Mouse (Mus musculus): ENCODE results near the gene Defb36. TPM values are rescaled to one million over a fixed set of nuclear protein-coding genes. Genes with fewer than 3 reads are reported as not detected.

The Defb36 gene
- polyA plus RNA-seq, 1 experiment from 2014 or later = not detected

DNA sequence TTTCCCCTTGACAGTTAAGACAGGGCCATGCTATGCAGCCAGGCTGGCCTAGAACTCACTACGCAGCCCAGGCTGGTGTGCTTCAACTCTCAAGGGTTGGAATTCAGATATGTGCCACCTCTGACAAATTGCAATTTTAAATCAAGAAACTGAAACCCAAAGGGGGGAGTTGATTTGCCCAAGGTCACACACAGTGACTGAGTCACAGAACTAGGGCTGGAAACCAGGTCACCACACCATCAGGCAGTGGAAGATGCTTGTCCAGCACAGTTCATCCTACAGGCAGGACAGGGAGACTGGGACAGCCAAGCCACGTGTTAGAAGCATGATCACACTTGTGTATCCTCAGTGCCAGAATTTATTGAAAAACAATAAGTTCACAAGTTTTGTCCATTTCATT lies 20.4 kb downstream of the Defb36 start:
- no peak overlapping the region for H3K4me3 ChIP-seq (ENCODE audit: low read depth, low read length)
- H3K4me2 ChIP-seq (replicated peaks; ENCODE audit: low read depth, low read length) = no peak overlapping the region
- no peak overlapping the region for H3K27ac ChIP-seq (ENCODE audit: low read length)
- H3K4me1 ChIP-seq (ENCODE audit: insufficient read depth, low read depth, low read length) = no peaks in the 10 kb centered on the region
- no peaks in the 10 kb centered on the region for H3K36me3 ChIP-seq (ENCODE audit: insufficient read depth, low read length)
- no peaks in the 10 kb centered on the region for H3K27me3 ChIP-seq (replicated peaks; ENCODE audit: insufficient read depth, low read length)
- 85% methylated on average over 2 of the region's 2 CpGs for WGBS
- DNase-seq (ENCODE audit: low spot score) (no peak), ATAC-seq (no peak)
- H3K9me3 ChIP-seq (ENCODE audit: low read length) = no peaks in the 10 kb centered on the region
- no peak overlapping the region for H3K9ac ChIP-seq (replicated peaks; ENCODE audit: low read depth)
- no peak for TF ChIP-seq EP300 (IDR thresholded peaks at IDR 0.05)
- TF ChIP-seq CTCF (IDR thresholded peaks at IDR 0.05) = no peak

DNA sequence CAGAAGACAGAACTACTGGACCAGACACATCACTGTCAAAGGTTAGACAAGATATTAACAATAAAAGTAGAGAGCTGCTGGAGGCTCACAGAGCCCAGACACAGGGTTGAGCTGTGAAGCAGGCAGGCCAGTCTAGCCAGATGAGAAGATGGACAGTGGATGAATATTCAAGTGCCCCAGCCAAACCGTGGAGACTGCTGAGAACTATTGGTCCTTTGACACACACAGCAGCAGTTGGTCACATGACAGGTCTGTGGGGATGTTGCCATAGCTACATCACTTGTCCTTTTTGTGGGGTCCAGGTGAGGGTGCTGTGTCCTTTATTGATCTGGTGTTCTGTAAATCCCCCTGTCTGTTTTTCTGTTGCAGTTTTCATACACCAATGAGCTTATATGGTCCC lies 21.1 kb downstream of the Defb36 start:
- Histone ChIP-seq H3K4me3 (ENCODE audit: low read depth, low read length) (no peak overlapping the region), H3K4me2 (replicated peaks; ENCODE audit: low read depth, low read length) (no peak overlapping the region), H3K27ac (ENCODE audit: low read length) (no peak overlapping the region), H3K27me3 (replicated peaks; ENCODE audit: insufficient read depth, low read length) (no peaks in the 10 kb centered on the region), H3K9me3 (ENCODE audit: low read length) (no peaks in the 10 kb centered on the region), H3K9ac (replicated peaks; ENCODE audit: low read depth) (no peak overlapping the region), H3K36me3 (ENCODE audit: insufficient read depth, low read length) (no peaks in the 10 kb centered on the region), H3K4me1 (ENCODE audit: insufficient read depth, low read depth, low read length) (no peaks in the 10 kb centered on the region)
- TF ChIP-seq EP300 (IDR thresholded peaks at IDR 0.05) = no peak
- no peak for TF ChIP-seq CTCF (IDR thresholded peaks at IDR 0.05)
- ATAC-seq (no peak), DNase-seq (ENCODE audit: low spot score) (no peak)
- 13% methylated on average over 1 of the region's 1 CpGs for WGBS

DNA sequence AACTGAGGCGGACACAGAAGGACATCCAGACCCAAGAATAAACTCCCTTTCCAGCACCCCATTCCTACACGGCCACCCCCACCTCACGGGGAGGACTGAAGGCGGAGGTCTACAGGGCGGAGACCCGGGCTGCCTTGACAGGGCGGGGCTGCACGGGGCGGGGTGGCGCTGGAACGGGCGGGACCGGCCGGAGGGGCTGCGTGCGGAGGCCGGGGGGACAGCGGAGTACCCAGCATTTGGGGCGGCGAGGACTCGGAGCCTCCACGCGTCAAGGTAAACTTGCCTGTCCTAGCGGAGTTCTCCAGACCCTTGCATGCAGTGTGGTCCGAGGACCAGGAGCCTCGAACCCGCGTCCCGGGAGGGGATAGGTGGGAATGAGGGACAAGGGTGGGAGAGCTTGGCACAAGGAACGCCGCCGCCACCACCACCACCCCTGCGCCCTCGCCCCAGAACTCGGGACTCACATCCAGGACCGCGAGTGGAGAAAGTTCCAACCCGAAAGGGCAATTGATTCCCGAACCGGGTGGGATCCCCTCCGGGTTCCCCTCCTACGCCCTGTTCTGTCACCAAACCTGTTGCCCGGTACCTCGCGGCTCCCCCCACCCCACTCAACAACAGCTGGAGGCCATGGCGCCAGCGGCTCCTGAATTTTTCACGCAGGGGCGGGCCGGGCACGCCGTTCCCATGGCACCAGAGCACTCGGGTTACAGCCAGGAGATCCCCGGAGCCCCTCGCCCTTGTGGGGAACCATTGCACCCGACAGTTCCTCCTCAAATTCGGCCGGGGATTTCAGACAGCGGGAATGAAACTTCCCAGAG lies 22.9 kb downstream of the Defb36 start, which contains the start of gene Rem1:
TSS of gene Rem1 (plus strand) at position 178 of the 818 bp plus-strand sequence.
- Histone ChIP-seq H3K4me1 (ENCODE audit: insufficient read depth, low read depth, low read length) (no peaks in the 10 kb centered on the region), H3K27me3 (replicated peaks; ENCODE audit: insufficient read depth, low read length) (no peaks in the 10 kb centered on the region), H3K27ac (ENCODE audit: low read length) (peak within 1 kb of the TSS; percentile 72; the same call in 1 of the 2 replicates), H3K4me2 (replicated peaks; ENCODE audit: low read depth, low read length) (peak within 1 kb of the TSS; percentile 69), H3K9ac (replicated peaks; ENCODE audit: low read depth) (peak within 1 kb of the TSS; percentile 56), H3K4me3 (ENCODE audit: low read depth, low read length) (peak within 1 kb of the TSS; percentile 53), H3K36me3 (ENCODE audit: insufficient read depth, low read length) (no peaks in the 10 kb centered on the region), H3K9me3 (ENCODE audit: low read length) (no peaks in the 10 kb centered on the region)
- DNase-seq (ENCODE audit: low spot score) = peak; percentile 61
- TF ChIP-seq EP300 (IDR thresholded peaks at IDR 0.05) = no peak
- no peak for TF ChIP-seq CTCF (IDR thresholded peaks at IDR 0.05)
- ATAC-seq = peak; percentile 79
- WGBS = 1% methylated on average over 51 of the region's 59 CpGs

DNA sequence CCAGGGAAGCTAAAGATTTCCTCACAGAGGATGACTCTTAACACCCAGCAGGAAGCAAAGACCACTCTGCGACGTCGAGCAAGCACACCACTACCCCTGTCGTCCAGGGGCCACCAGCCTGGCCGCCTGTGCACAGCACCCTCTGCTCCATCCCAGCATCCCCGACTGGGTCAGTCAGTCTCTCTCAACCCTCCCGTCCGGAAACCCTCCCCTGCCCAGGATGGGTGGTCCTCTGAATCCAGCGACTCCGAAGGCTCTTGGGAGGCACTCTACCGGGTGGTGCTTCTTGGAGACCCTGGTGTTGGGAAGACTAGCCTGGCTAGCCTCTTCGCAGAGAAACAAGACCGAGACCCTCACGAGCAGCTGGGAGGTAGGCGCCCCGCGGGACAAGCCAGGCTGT lies 23.9 kb downstream of the Defb36 start:
- WGBS = 45% methylated on average over 17 of the region's 17 CpGs
- ATAC-seq (no peak), DNase-seq (ENCODE audit: low spot score) (no peak)
- H3K4me3 ChIP-seq (ENCODE audit: low read depth, low read length) = peak overlapping the region; percentile 53
- H3K27me3 ChIP-seq (replicated peaks; ENCODE audit: insufficient read depth, low read length) = no peaks in the 10 kb centered on the region
- H3K9ac ChIP-seq (replicated peaks; ENCODE audit: low read depth) = peak overlapping the region; percentile 56; the same call in 1 of the 2 replicates
- H3K9me3 ChIP-seq (ENCODE audit: low read length) = no peaks in the 10 kb centered on the region
- H3K4me2 ChIP-seq (replicated peaks; ENCODE audit: low read depth, low read length) = peak overlapping the region; percentile 69
- H3K27ac ChIP-seq (ENCODE audit: low read length) = no peak overlapping the region
- TF ChIP-seq CTCF (IDR thresholded peaks at IDR 0.05) (no peak), EP300 (IDR thresholded peaks at IDR 0.05) (no peak)
- no peaks in the 10 kb centered on the region for H3K36me3 ChIP-seq (ENCODE audit: insufficient read depth, low read length)
- no peaks in the 10 kb centered on the region for H3K4me1 ChIP-seq (ENCODE audit: insufficient read depth, low read depth, low read length)

DNA sequence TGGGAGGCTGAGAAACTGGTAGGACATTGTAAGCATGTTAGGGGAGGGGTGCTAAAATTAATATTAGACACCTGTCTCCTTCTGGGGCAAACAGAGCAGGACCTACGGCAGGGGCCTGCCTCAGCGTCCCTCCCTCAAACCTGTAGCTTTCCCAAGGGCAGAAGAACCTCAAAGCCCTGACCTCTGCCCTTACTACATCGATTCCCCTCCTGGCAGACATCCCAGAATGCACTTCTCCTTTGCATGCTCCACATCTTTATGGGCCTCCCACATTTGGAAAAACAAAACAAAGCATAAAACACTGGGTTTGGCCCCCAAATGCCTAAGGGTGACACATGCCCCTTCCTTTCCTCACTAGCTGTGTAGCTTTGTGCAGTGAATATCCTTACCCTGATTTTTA lies 25.1 kb downstream of the Defb36 start:
- H3K4me2 ChIP-seq (replicated peaks; ENCODE audit: low read depth, low read length) = peak overlapping the region; percentile 1; the same call in 1 of the 2 replicates
- H3K9me3 ChIP-seq (ENCODE audit: low read length) = no peaks in the 10 kb centered on the region
- ATAC-seq (no peak), DNase-seq (ENCODE audit: low spot score) (no peak)
- no peak for TF ChIP-seq CTCF (IDR thresholded peaks at IDR 0.05)
- no peak for TF ChIP-seq EP300 (IDR thresholded peaks at IDR 0.05)
- no peak overlapping the region for H3K9ac ChIP-seq (replicated peaks; ENCODE audit: low read depth)
- no peaks in the 10 kb centered on the region for H3K4me1 ChIP-seq (ENCODE audit: insufficient read depth, low read depth, low read length)
- no peaks in the 10 kb centered on the region for H3K27me3 ChIP-seq (replicated peaks; ENCODE audit: insufficient read depth, low read length)
- no peak overlapping the region for H3K4me3 ChIP-seq (ENCODE audit: low read depth, low read length)
- 0 out of 2 replicates have a peak, but pooled peaks cover under 1% of the 10 kb centered on the region for H3K36me3 ChIP-seq (ENCODE audit: insufficient read depth, low read length)
- no peak overlapping the region for H3K27ac ChIP-seq (ENCODE audit: low read length)
- 52% methylated on average over 3 of the region's 3 CpGs for WGBS

DNA sequence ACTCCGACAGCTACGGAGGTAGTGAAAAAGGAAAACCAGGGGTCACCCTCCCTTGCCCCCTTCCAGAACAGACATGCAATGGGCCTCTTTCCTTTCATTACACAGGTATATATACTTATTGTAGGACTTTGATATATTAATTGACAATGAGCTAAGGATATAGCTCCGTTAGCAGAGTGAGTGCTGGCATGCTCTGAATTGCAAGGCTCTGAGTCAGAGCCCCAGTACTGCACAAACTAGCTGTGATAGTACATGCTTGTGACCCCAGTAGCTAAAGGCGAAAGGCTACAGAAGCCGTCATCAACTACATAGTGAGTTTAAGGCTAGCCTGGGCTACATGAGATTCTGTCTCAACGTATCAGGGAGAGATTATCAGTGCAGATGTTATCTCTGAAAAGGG lies 25.8 kb downstream of the Defb36 start:
- Histone ChIP-seq H3K9me3 (ENCODE audit: low read length) (no peaks in the 10 kb centered on the region), H3K27ac (ENCODE audit: low read length) (no peak overlapping the region), H3K4me1 (ENCODE audit: insufficient read depth, low read depth, low read length) (no peaks in the 10 kb centered on the region), H3K4me3 (ENCODE audit: low read depth, low read length) (no peak overlapping the region), H3K27me3 (replicated peaks; ENCODE audit: insufficient read depth, low read length) (no peaks in the 10 kb centered on the region), H3K4me2 (replicated peaks; ENCODE audit: low read depth, low read length) (no peak overlapping the region), H3K9ac (replicated peaks; ENCODE audit: low read depth) (no peak overlapping the region), H3K36me3 (ENCODE audit: insufficient read depth, low read length) (0 out of 2 replicates have a peak, but pooled peaks cover 3% of the 10 kb centered on the region)
- ATAC-seq (no peak), DNase-seq (ENCODE audit: low spot score) (no peak)
- 77% methylated on average over 6 of the region's 6 CpGs for WGBS
- TF ChIP-seq EP300 (IDR thresholded peaks at IDR 0.05) (no peak), CTCF (IDR thresholded peaks at IDR 0.05) (no peak)

Measured in lung, postnatal 0 days (tissue).